Mouse (Mus musculus) cerebellum, adult 2 months (tissue): ENCODE data around the gene Trim44.

Experiments
- CTCF ChIP-seq: fragments of 200-500 bp; IDR thresholded peaks from 2 replicates; pipeline ENCODE4 v1.5.1; 2011; ENCODE audit warnings: low read depth, mild to moderate bottlenecking, control low read depth, low read length, moderate library complexity, borderline replicate concordance; ENCODE audit not compliant: insufficient read depth
- POLR2A ChIP-seq: fragments of 200-500 bp; IDR thresholded peaks from 2 replicates; pipeline ENCODE4 v1.6.1; 2011; ENCODE audit warnings: low read length, control low read depth, borderline replicate concordance; ENCODE audit not compliant: insufficient read depth

- TF ChIP-seq CTCF, result no peak
- no peak for TF ChIP-seq POLR2A
Measured at GRCm38 (mm10) chr2:102331932-102332331, 75.7 kb downstream of the Trim44 start.
